ENCODE assay signal across 12 mouse cellular contexts in the genomic region with DNA sequence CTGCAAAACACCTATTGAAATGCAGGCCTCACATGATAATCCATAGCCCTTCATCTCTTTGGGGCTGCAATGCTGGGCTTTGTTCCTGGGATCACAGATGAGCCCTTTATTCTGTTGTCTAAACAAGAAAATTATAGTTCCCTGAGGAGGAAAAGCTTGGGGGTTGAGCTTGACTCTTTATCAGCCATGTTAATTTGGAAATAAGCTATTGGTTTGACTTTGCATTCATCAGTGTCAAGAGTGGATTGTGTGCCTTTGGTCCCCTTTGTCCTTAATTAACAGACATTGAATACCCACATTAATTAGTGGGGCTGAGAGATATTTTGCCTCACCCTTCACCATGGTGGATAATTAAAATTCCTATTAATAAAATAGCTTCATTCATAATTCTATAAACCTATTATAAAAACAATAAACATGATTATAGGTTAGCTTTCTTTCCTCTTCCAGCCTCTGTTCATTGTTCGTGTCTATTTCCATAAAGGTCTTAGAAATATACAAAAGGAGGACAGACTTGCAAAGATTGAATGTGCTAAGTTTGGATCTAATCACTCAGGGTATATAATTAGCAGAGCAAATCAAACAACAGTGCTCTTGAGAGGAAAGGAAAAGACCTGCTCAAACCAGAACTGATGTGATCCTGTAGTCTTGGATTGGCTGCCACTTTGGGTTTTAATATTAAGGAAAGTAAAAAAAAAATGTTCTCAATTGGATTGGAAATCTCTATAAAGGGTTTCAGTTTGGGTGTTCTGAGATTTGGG.
DNase-seq lines count a peak whose midpoint lies in the region; ATAC-seq lines count a peak whose summit lies in the region.
"Had no signal": no experiment of that assay in that cellular context is flagged by ENCODE, and none has a peak within 500 bp of the region (broad histone marks: within the 10 kb centered on the region; RNA-seq: fewer than 3 reads in every experiment).

No protein-coding gene starts in this region.

- no peaks in the 10 kb centered on the region for H3K36me3 ChIP-seq in hindbrain, embryonic 13.5 days
- H3K36me3 ChIP-seq in hindbrain, embryonic 10.5 days = no peaks in the 10 kb centered on the region
- no peaks in the 10 kb centered on the region for H3K36me3 ChIP-seq in forebrain, embryonic 13.5 days (ENCODE audit: poor library complexity, severe bottlenecking)
- H3K36me3 ChIP-seq in hindbrain, embryonic 14.5 days (replicated peaks; ENCODE audit: control insufficient read depth, insufficient read depth) = no peaks in the 10 kb centered on the region
- H3K36me3 ChIP-seq: embryonic facial prominence, embryonic 12.5 days; heart, embryonic 12.5 days had no signal

- no peaks in the 10 kb centered on the region for H3K27me3 ChIP-seq in hindbrain, embryonic 13.5 days
- no peaks in the 10 kb centered on the region for H3K27me3 ChIP-seq in hindbrain, embryonic 10.5 days (ENCODE audit: insufficient read depth, poor library complexity, severe bottlenecking)
- H3K27me3 ChIP-seq in forebrain, embryonic 13.5 days = no peaks in the 10 kb centered on the region
- H3K27me3 ChIP-seq in hindbrain, embryonic 14.5 days (ENCODE audit: control insufficient read depth, insufficient read depth, low read length) = no peaks in the 10 kb centered on the region
- H3K27me3 ChIP-seq: embryonic facial prominence, embryonic 12.5 days; heart, embryonic 12.5 days had no signal

- no peak overlapping the region for H3K9ac ChIP-seq in hindbrain, embryonic 13.5 days
- no peak overlapping the region for H3K9ac ChIP-seq in forebrain, embryonic 13.5 days
- H3K9ac ChIP-seq in hindbrain, embryonic 14.5 days = no peak overlapping the region
- H3K9ac ChIP-seq: embryonic facial prominence, embryonic 12.5 days; heart, embryonic 12.5 days had no signal

- no peak overlapping the region for H3K4me3 ChIP-seq in hindbrain, embryonic 13.5 days
- no peak overlapping the region for H3K4me3 ChIP-seq in hindbrain, embryonic 10.5 days
- H3K4me3 ChIP-seq in forebrain, embryonic 13.5 days = no peak overlapping the region
- no peak overlapping the region for H3K4me3 ChIP-seq in hindbrain, embryonic 14.5 days (replicated peaks; ENCODE audit: low read length)
- H3K4me3 ChIP-seq: embryonic facial prominence, embryonic 12.5 days; heart, embryonic 12.5 days had no signal

- no peak overlapping the region for H3K4me2 ChIP-seq in hindbrain, embryonic 13.5 days
- H3K4me2 ChIP-seq in forebrain, embryonic 13.5 days = no peak overlapping the region
- no peak overlapping the region for H3K4me2 ChIP-seq in hindbrain, embryonic 14.5 days (replicated peaks)
- H3K4me2 ChIP-seq: embryonic facial prominence, embryonic 12.5 days; heart, embryonic 12.5 days had no signal

- no peaks in the 10 kb centered on the region for H3K9me3 ChIP-seq in hindbrain, embryonic 13.5 days
- no peaks in the 10 kb centered on the region for H3K9me3 ChIP-seq in hindbrain, embryonic 10.5 days
- no peaks in the 10 kb centered on the region for H3K9me3 ChIP-seq in forebrain, embryonic 13.5 days (replicated peaks)
- no peaks in the 10 kb centered on the region for H3K9me3 ChIP-seq in hindbrain, embryonic 14.5 days (ENCODE audit: control insufficient read depth, low read length)
- H3K9me3 ChIP-seq: embryonic facial prominence, embryonic 12.5 days; heart, embryonic 12.5 days had no signal

- 0 out of 2 replicates have a peak overlapping the region, but pooled peaks have one; percentile 19 for H3K27ac ChIP-seq in hindbrain, embryonic 13.5 days
- no peak overlapping the region for H3K27ac ChIP-seq in hindbrain, embryonic 10.5 days
- H3K27ac ChIP-seq in forebrain, embryonic 13.5 days = no peak overlapping the region
- no peak overlapping the region for H3K27ac ChIP-seq in hindbrain, embryonic 14.5 days
- H3K27ac ChIP-seq: embryonic facial prominence, embryonic 12.5 days had no signal

- no peaks in the 10 kb centered on the region for H3K4me1 ChIP-seq in hindbrain, embryonic 13.5 days (replicated peaks)
- no peaks in the 10 kb centered on the region for H3K4me1 ChIP-seq in hindbrain, embryonic 10.5 days (replicated peaks)
- H3K4me1 ChIP-seq in forebrain, embryonic 13.5 days = peaks cover 5% of the 10 kb centered on the region
- no peaks in the 10 kb centered on the region for H3K4me1 ChIP-seq in hindbrain, embryonic 14.5 days (replicated peaks; ENCODE audit: control insufficient read depth, insufficient read depth, low read length)
- H3K4me1 ChIP-seq: embryonic facial prominence, embryonic 12.5 days; heart, embryonic 12.5 days had no signal

- no peak for DNase-seq in hindbrain, embryonic 10.5 days (ENCODE audit: low spot score)
- DNase-seq in hindbrain, embryonic 14.5 days (ENCODE audit: low spot score) = no peak
- DNase-seq in retina, embryonic 14.5 days (ENCODE audit: low spot score) = peak; percentile 16
- DNase-seq in cerebellum, postnatal 25 days = no peak
- no peak for DNase-seq in thymus, adult 18-20 months
- DNase-seq: cerebellum, adult 9-11 months; lung, adult 18-20 months; thymus, adult 2 months had no signal

- 33% methylated on average over 1 of the region's 1 CpGs for WGBS in hindbrain, embryonic 13.5 days
- WGBS in hindbrain, embryonic 10.5 days = 84% methylated on average over 1 of the region's 1 CpGs
- 10% methylated on average over 1 of the region's 1 CpGs for WGBS in forebrain, embryonic 13.5 days
- 35% methylated on average over 1 of the region's 1 CpGs for WGBS in hindbrain, embryonic 14.5 days

- peak; percentile 77 for ATAC-seq in hindbrain, embryonic 13.5 days (ENCODE audit: low FRiP score)
- ATAC-seq in forebrain, embryonic 13.5 days = peak; percentile 83
- peak; percentile 64; the same call in 1 of the 2 replicates for ATAC-seq in hindbrain, embryonic 14.5 days (ENCODE audit: low FRiP score)
